Mouse (Mus musculus): ENCODE results near the gene Dntt.

The Dntt gene

DNA sequence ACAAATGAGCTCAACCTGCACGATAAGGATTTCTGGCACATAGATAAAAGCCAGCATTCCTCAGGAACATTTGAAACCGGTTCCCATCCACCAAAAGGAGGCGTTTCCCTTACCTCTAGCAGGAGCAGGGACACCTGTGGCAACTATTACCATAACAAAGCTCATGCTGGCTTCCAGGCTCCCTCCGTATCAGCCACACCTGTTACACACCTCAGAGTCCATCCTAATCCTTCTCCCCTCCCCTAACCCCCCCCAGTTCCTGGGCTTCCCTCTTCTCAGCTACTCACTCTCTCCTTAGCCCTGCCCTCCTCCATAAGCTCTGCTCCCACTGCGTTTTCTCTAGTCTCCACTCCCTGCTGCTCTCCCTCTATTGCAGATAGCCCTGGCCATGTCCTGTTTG is 15.5 kb upstream of the Dntt start:
- no peak for DNase-seq

DNA sequence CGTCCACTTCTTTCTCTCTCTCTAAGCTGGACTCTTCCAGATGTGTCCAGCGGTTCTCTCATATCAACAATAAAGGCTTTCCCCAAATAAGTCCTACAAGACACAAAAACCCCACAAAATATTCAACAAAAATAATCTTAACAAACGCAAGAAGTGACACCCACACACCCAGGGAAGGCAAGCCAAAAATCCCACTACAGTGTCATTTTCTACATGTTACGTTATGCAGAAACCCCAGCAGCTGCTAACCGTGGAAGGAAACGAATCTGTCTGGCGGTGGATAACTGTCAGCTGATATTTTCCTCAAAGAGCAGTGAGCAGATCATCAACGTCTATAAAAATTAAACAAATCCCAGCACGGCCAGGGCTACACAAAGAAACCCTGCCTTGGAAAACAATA is 15.1 kb upstream of the Dntt start:
- DNase-seq = no peak

DNA sequence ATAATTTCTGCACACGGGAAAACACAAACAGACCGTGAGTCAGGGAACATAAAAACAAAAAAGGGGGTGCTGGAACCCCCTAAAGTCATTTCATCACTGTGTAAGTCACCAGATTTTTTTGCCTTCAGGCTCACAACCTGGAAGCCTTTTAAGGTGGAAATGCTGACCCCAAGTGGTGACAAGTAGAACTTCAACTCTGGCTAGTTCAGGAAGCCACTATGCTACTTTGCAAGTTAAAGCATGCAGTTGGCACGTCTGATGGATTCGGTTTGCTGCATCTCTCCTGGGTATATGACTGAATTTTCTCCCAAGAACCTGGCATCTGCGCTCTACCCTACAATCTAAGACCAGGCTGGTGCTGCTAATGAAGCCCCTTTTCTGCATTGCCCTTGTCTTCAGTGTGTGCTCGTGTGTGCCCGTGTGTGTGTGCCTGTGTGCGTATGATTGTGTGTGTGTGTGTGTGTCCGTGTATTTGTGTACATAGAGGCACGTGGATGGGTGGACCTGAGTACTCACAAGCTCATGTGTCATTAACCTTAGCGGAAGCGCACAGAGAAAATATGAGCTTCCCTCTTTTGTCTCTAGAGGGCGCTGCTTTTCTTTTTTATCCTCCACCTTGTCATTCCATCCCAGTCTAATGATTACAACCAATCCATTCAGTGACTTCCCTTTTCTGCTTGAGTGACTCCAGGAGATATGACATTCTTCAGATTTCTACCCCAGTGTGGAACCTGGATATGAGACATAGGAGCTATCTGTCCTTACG is 12.9 kb upstream of the Dntt start:
- peak; percentile 24 to 42 for DNase-seq

DNA sequence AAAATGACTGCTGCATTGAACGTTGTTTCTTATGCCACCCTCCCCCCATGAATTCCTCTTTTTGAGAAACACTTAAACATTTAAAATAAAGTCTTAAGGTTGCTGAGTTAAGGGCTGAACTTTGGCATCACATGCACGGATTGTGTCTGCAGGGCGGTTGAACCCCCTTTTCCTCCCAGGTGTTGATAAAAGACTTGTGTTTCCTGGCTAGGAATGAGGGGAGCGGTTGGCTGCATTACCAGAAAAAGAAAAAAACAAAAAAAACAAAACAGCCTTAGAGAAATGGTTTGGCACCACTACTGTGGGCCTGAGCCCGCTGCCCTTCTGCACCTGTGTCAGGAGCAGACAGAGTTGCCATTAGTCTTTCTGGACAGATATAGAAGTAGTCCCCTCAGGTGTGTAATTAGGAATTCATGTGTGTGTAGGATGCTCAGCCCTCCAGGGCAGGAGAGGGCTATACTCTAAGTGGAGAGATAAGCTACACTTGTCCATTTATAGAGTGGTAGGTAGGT is 9.9 kb upstream of the Dntt start:
- no peak for DNase-seq

DNA sequence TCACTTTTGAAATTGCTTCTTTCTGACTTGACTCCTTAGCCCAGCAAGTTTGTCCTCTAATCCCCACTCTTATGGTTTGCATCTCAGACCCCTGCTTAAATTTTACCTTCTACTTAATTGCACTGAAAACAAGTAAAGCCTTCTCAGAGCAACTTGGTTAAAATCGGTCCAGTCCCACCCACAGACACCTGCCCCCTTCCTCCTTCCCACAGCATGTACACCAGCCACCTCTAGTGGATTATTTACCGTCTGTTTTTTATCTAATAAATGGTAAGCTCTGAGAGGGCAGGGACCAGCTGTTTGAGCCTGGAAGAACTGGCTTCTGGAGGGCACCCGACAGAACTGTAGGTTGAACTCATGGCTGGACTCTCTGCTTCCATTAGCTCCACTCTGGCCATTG is 8.5 kb upstream of the Dntt start:
- DNase-seq = no peak

DNA sequence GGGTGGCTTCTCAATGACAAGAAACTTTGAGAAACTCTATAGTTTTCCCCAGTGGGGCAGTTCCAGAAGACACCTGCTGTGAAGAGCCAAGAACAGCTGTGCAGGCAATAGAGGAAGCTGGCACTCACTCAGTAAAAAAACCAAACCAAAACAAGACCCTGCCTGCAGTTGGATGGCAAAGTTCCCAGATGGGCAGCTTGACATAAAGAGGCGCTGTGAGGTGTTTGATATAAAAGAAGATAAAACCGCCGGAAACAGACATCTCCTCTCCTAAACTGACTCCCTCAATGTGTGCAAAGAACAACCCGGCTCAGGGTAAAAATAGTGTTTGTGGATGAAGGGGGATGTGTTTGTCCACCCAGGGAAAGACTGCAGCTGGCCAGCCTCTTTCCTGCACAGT is 6.8 kb upstream of the Dntt start:
- DNase-seq = no peak

DNA sequence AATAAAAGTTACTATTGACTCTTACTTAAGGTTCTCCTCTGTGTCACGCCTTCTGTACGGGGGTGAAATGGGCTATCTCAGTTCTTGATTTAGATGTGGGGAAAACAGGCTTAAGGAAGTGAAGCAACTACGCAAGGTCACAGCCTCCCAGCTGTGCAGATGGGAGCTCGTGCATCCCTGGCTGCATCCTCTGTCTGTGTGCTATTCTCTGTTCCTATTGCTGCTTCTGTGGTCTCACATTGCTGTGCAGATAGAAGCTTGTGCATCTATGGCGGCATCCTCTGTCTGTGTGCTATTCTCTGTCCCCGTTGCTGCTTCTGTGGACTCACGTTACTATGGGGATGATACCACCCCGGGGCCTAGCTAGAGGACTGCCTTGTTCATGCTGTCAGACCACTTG is 2.5 kb upstream of the Dntt start:
- DNase-seq = no peak

DNA sequence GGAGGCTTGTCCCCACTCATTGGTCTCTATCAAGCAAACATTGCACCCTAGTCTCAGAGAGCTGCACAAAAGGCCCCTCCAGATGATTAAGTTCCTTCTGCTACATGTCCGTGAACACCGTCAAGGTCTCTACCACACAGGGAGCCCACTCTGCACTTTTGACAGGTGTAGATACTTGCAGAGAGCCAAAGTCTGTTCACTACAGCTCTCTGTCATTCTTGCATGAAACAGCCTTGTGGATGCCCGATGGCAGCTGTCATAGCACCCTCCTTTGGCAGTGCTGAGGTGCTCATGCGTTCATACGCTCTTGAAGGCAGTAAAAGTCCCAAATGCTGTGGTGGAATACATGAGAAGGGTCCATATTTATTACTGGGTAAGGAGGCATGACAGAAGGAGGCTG is 2.1 kb upstream of the Dntt start:
- DNase-seq = no peak

DNA sequence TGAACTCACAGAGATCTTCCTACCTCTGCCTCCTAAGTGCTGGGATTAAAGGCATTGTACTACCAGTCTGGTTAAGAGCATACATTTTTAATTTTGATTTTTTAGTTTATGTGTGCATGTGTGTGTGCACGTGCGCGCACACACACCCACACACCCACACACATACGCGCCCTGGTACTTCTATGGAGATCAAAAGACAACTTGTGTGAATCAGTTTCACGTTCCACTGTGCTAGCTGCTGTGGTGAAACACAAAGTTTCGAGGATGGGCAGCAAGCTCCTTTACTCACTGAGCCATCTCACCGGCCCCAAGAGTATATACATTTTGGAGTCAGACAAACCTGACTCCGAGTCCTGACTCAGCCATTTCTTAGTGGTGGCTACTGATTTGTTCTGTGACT is 1.5 kb upstream of the Dntt start:
- no peak for DNase-seq

DNA sequence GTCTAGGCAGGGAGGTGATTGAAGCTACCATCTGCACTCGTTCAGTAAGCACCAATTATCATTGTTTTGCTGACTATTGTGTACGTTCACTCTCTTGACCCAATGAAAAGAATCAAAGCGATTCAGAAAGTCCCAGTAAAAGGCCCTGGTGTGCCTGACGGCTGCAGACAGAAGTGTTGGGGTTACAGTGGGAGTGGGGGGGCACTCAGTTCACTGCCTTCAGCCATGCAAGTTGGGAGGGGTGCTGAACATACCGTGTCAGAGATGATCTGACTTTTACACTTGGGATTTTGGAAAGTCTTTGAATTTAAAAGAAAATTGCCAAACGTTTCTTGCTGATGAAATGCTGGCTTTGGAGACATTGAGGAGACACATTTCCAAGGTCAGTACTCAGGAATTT is 1.1 kb downstream of the Dntt start:
- no peak for DNase-seq

DNA sequence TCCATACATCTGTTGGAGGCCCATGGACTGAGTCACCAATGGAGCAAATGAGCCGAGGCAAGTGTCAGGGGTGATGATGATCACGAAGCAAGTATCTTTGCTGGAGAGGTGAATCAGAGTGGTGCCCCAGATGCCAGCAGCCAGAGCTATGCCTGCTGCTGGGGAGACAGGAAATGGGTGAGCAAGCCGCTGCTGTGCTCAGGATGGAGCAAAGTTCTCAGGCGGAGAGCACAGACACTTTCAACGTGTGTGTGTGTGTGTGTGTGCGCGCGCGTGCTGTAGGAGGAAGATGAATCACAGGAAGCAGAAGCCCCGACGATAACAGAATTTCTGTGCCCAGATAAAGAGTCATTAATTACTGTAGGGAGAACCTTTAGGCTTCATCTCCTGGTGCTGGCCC is 1.9 kb downstream of the Dntt start:
- DNase-seq = no peak

DNA sequence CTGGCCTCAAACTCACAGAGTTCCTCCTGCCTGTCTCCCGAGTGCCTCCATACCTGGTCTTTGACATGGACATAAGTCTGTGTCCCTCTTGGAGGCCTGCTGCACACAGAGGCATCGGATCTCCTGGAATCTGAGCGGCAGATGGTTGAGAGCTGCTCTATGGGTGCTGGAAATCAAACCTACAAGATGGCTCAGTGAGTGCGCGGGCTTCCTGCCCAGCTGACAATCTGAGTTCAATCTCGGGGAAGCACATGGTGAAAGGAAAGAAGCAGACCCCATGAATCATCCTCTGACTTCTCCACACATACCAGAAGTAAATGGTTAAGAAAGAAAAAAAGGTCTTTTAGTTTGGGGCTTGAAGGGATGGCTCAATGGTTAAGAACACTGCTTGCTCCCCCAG is 2.8 kb downstream of the Dntt start:
- no peak for DNase-seq

DNA sequence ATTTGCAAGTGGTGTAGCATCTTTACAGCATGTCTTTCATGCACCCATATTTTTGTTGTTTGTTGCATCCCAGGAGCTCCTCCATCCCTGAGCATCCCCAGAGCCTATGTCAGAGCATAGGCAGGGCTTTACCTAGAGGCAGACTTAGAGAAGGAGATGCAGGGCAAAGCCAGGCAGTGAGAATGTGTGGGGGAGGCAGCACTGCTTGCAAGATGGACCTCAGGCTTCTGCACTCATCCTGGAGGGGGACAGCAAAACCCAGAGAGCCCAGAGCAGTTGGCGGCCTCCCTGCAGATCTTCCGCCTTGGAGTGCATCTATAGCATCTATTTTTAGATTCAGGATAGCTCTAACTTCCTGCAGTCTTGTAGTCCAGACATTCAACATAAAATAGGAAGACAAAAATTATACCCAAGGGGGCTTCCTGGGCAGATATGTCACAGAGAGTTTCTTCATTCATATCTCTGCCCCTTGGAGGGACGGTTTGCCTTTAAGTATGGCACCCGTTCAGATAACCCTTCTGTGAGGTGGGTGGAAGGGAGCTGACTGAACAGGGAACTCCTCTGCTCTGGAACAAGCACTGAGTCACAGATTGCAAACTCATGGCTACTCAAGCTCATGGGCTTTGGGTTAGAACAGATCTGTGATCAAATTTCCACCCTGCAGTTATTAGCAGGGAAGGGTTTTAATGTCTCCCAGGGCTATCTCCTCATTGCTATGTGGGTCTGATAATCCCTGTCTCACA is 6.9 kb downstream of the Dntt start:
- no peak for DNase-seq

DNA sequence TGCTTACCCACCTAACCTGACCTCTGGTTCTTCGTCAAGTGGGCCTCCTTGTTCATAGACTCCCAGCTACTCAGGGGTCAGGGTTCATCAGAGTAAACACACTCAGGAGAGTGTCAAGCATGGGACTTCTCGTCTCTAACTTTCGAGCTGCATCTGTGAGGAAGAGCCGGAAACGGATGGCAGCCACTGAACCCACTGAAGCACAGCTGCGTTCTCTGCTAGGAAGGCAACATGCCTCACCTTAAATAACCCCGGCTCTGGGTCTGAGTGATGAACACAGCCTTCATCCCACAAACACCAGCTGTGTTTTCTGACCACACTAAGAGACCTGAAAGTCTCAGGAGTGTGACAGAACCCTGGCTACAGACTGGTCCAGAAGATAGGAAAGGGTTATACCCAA is 10.0 kb downstream of the Dntt start:
- DNase-seq = no peak

DNA sequence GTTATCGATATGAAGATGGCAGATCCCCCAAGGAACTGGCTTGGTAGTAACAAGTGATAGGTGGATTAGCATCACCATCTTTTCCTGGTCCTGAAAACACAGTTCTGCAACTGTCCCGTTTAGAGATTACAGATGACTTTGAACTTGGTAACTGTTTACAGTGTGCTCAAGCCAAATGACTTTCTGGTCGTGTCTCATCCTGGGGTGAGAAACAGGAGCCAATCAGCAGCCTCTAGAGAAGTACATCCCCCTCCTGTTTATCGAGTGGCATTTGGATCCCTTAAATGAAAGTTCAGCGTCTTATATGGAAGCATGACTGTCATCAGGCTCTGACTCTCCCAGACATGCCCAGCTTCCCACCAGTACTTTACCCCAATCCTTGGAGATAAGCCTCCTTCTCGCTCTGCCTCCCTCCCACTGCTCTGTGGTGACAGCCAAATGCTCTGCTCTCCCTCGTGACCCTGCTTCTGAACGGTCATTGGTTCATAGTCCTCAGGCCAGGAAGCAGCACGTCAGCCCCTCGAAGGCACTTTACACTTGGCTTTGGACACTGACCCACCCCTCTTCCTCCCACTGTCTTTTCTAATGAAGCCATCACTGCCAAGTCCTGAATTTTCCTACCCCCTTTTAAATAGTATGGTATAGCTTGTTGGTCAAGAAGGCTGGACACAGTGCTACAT is 16.2 kb downstream of the Dntt start:
- DNase-seq = no peak

DNA sequence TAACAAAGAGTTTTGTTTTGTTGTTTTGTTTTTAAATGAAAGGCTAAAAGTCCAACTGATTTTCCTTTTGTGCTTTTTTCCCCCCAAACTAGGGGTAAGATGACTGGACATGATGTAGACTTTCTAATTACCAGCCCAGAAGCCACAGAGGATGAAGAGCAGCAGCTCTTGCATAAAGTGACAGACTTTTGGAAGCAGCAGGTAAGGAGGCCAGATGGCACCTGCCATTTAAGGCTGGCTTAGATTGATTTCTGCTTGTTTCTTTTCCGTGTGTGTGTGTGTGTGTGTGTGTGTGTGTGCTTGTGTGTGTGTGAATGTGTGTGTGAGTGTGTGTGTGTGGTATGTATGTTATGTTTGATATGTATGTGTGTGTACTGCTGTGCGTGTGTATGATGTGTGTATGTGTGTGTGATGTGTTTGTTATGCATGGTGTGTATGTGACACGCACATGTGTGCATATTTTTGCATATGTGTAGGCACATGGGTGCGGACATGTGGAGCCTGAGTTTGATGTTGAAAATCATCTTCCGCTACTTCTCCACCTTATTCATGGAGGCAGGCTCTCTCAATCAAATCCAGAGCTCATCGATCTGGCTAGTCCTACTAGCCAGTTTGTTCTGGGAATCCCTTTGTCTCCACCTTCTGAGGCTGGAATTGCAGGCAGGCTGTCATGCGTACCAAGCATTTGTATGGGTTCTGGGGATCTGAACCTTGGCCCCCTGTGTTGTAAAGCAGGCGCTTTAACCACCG is 18.5 kb downstream of the Dntt start:
- peak in 1 of 2 experiments; percentile 7 for DNase-seq

DNA sequence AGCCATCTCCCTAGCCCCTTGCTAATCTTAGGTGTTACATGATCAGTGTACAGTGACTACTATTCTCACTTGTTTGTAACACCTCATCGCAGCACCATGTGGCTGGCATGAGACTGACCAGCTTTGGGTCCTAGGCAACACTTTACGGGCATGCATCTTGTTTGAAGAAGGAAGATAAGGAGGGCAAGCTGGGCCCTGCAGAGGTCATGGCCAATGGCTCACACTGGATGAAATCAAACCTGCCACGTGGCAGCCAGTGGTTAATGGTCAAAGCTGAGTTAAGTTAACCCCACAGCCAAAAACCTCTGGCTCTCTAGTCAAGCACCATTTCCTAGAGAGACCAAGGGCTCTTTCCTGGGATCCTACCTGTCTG is 19.1 kb downstream of the Dntt start:
- no peak for DNase-seq

DNA sequence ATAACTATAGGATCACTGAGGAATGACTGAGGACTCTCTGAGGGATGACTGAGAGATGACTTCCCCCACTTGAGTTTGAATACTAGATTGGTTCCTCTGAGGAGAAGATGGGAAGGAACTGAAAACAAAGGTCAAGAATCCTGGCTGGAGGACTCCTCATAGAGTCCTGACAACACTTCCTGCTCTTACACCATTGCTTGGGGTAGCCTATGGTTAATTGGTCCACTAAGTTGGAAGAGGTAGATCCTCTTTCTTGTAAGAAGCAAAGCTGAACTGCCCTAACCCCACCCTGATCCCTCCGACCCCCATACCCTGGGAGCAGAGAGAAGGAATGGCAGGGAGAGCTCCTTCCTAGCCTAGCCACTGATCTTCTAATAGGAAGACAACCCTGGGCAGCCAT is 22.6 kb downstream of the Dntt start:
- no peak for DNase-seq

DNA sequence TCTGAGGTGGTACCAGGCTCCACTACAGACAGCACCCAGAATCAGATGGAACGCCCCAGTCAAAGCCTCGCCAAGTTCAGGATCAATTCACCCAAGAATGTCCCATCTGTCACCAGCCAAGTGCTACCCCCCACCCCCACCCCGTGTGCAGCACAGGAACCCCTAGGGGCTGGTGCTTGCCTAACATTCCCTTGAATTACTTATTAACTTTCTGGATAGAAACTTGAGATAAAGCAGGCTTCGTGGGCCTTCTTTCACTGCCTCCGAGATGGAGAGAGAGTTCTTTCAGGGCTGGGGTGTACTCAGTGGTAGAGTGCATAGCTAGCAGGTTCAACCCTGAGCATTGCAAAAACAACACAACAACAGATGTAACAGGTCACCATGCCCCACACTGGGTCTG is 23.2 kb downstream of the Dntt start:
- no peak for DNase-seq

DNA sequence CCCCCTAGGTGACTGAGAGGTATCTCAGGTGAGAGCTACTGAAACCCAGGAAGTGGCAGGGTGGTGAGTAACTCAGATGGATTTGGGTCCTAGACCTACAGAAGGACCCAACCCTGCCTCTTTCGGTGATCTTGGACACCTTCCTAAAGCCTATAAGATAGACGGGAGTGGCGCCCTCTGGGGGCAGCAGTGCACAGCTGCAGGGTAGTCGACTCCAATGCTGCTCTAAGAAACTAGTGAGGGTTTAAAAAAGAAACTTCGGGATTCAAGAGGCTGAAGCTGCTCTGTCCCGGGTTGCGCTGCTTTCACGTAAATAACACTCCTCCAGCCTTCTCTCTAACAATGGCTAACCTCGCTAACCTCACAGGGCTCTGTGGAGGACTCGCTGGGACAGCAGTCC is 24.5 kb downstream of the Dntt start:
- no peak for DNase-seq

DNA sequence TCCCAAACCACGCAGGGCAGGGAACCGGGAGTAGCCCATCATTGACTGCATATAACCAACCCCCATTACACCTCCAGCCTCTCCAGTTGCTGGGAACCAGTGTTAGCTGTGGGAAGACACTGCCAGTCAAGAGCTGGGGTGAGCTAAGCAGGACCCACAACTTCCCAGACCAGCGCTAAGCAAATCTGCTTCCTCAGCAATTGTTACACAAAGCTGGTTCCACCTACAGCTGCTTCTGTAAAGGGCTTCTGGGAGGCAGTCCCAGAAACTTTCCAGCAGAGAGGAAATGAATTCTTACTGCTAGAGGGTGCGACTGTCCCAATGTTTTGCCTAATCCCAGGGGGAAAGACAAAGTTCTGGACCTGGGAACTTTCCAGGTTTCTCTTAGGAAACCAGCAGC is 25.6 kb downstream of the Dntt start:
- no peak for DNase-seq

DNA sequence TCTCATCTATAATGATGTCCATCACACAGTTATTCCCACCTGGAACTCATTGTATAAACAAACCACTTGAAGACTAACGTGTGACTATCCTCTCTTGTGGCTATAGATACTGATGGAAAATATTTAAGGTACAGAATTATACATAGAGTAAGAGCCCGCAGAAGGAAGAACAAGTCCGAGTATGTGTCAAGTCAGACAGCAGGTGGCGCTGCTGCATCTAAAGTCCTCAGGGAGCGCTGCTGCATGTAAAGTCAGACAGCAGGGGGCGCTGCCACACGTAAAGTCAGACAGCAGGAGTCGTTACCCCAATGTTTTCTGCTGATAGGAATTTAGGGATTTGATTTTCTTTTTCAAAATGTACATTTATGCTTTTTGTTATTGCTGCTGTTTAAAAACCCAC is 42.4 kb downstream of the Dntt start:
- DNase-seq = peak; percentile 84

DNA sequence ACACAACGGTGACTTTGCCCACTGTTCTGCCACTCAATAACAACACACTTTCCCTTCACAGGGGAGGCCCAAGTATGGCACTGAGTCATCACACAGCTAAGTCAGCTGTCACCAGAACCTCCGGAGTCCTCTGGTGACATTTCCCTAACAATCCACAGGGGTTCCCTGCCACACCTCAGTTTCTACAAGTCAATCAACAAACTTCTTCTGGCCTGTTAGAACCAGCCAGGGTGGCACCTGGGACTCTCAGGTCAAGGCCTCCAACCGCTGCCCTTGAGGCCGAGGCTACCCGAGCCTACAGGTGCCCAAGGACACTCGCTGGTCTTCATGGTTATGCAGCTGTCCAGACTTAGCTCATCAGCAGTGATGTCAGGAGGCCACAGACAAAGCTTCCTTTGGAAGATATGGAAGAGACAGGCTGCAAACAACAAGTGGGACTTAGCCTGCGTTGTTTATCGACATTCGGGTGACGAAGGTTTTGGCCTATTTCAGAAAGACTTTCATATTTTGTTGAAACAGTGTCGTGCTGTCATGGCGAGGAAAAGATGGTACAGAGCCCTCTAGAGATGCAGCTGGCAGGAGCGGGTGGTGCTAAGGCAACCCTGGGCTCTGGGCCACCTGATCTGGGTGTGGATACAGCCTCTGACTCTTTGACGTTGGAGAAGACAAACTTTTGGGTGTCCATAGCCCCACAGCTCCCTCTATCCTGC is 44.8 kb downstream of the Dntt start:
- DNase-seq = no peak
